Mouse (Mus musculus) erythroblast, embryonic 14.5 days (primary cell): ENCODE results near the gene Rabgap1l.

ENCODE experiments used
- GATA1 ChIP-seq: IDR thresholded peaks from 2 replicates; pipeline ENCODE4 v1.6.1; 2012; ENCODE audit warnings: low read length, inconsistent platforms, mixed read lengths
- TAL1 ChIP-seq: IDR thresholded peaks from 3 replicates; pipeline ENCODE4 v1.6.1; 2012; ENCODE audit warnings: low read length, inconsistent platforms, mixed read lengths

GRCm38 (mm10) chr1:160714685-160715084 is 78.3 kb downstream of the Rabgap1l start:
- TF ChIP-seq GATA1: no peak
- no peak for TF ChIP-seq TAL1
